Mouse (Mus musculus) A20 (cell line): ENCODE data around the gene Rtp1.

Experiments used
- DNase-seq: peaks from one replicate; pipeline ENCODE4 v3.0.0-alpha.2; 2011; ENCODE audit warnings: low read depth, low spot score

Rtp1 gene

GRCm38 (mm10) chr16:23454376-23454775 lies 25.4 kb downstream of the Rtp1 start:
- DNase-seq, result no peak

GRCm38 (mm10) chr16:23456534-23456933 lies 27.6 kb downstream of the Rtp1 start:
- DNase-seq, result no peak

- no peak for DNase-seq
These were observed 28.4 kb downstream of the Rtp1 start for GRCm38 (mm10) chr16:23457338-23457737.

GRCm38 (mm10) chr16:23458906-23459588 lies 30.1 kb downstream of the Rtp1 start:
- DNase-seq, result no peak

GRCm38 (mm10) chr16:23463671-23464347 lies 34.9 kb downstream of the Rtp1 start:
- DNase-seq, result no peak

GRCm38 (mm10) chr16:23471551-23471950 lies 42.6 kb downstream of the Rtp1 start:
- DNase-seq, result no peak

GRCm38 (mm10) chr16:23472046-23472445 lies 43.1 kb downstream of the Rtp1 start:
- DNase-seq, result no peak

GRCm38 (mm10) chr16:23475651-23476050 lies 46.7 kb downstream of the Rtp1 start:
- no peak for DNase-seq

- DNase-seq, result no peak
These were observed 47.7 kb downstream of the Rtp1 start for GRCm38 (mm10) chr16:23476598-23476997.

- DNase-seq, result no peak
These were observed 51.1 kb downstream of the Rtp1 start for GRCm38 (mm10) chr16:23479872-23480603.

- DNase-seq, result no peak
These were observed 53.3 kb downstream of the Rtp1 start for GRCm38 (mm10) chr16:23482218-23482617.

- DNase-seq, result no peak
These were observed 53.9 kb downstream of the Rtp1 start for GRCm38 (mm10) chr16:23482846-23483245.

GRCm38 (mm10) chr16:23483292-23483691 lies 54.4 kb downstream of the Rtp1 start:
- DNase-seq, result no peak
